Mouse (Mus musculus) embryonic facial prominence, embryonic 15.5 days (tissue): ENCODE data around the gene Pald1. TPM values are rescaled to one million over a fixed set of nuclear protein-coding genes. Genes with fewer than 3 reads are reported as not detected.

ENCODE experiments used
- polyA plus RNA-seq: library from polyadenylated mRNA; unstranded; fragments of >200 nt; fragmentation: Nextera tagmentation; extraction: Ambion mirVana; gene quantifications from 2 replicates; pipeline ENCODE4 v1.2.1, GENCODE M21; 2015

Pald1 gene
- polyA plus RNA-seq, 1 experiment from 2014 or later: 22.8 TPM

Other genes with a start within 250 kb of the Pald1 start
- 63.4 and 66.7 TPM in 2 replicates for gene Sgpl1, start 235.8 kb downstream of the Pald1 start, polyA plus RNA-seq
- gene Tbata, start 211.6 kb downstream of the Pald1 start, polyA plus RNA-seq: 1.3 and 1.5 TPM in 2 replicates
- gene Adamts14, start 110.1 kb downstream of the Pald1 start, polyA plus RNA-seq: 6.1 and 8.0 TPM in 2 replicates
- gene Prf1, start 85.7 kb downstream of the Pald1 start, polyA plus RNA-seq: 0.08 TPM in 1 of 2 replicates, not detected in the other
- gene Nodal, start 34.4 kb upstream of the Pald1 start, polyA plus RNA-seq: 0.08 and 0.20 TPM in 2 replicates
- 66.0 and 66.9 TPM in 2 replicates for gene Eif4ebp2, start 69.1 kb upstream of the Pald1 start, polyA plus RNA-seq
- 10.0 and 10.5 TPM in 2 replicates for gene Lrrc20, start 92.3 kb upstream of the Pald1 start, polyA plus RNA-seq
- 0.12 TPM in 1 of 2 replicates, not detected in the other for gene Npffr1, start 212.0 kb upstream of the Pald1 start, polyA plus RNA-seq